Mouse (Mus musculus) heart, postnatal 0 days (tissue): Measurements from ENCODE around the gene Far2. TPM values are rescaled to one million over a fixed set of nuclear protein-coding genes. Genes with fewer than 3 reads are reported as not detected.

ENCODE experiments used
- ATAC-seq: fragments of 200-750 bp; cut with Nextera tagmentation; 2 replicates; pipeline ENCODE4 v1.8.0; 2017; ENCODE audit warnings: low read depth, moderate number of reproducible peaks, moderate library complexity; ENCODE audit not compliant: insufficient read depth
- DNase-seq: peaks from one replicate; pipeline ENCODE4 v3.0.0-alpha.2; 2016; ENCODE audit warnings: low spot score
- H3K27ac ChIP-seq: fragments of 300-500 bp; sonication (generic); 2 replicates; pipeline ENCODE4 v1.5.1; 2014; ENCODE audit warnings: low read depth, mild to moderate bottlenecking
- H3K27me3 ChIP-seq: fragments of 300-500 bp; sonication (generic); 2 replicates; pipeline ENCODE4 v1.6.1; 2014; ENCODE audit warnings: low read length, mixed read lengths; ENCODE audit not compliant: control insufficient read depth, insufficient read depth
- H3K36me3 ChIP-seq: fragments of 300-500 bp; sonication (generic); replicated peaks from 2 replicates; pipeline ENCODE4 v1.6.1; 2014; ENCODE audit warnings: low read length, mixed read lengths; ENCODE audit not compliant: control insufficient read depth, insufficient read depth
- H3K4me1 ChIP-seq: fragments of 300-500 bp; sonication (generic); 2 replicates; pipeline ENCODE4 v1.6.1; 2014; ENCODE audit warnings: antibody characterized with exemption; ENCODE audit not compliant: control insufficient read depth, insufficient read depth
- H3K4me2 ChIP-seq: fragments of 300-500 bp; sonication (generic); 2 replicates; pipeline ENCODE4 v1.6.1; 2014; ENCODE audit warnings: low read depth, mild to moderate bottlenecking, low read length, moderate library complexity
- H3K4me3 ChIP-seq: fragments of 300-500 bp; sonication (generic); 2 replicates; pipeline ENCODE4 v1.5.1; 2014; ENCODE audit warnings: low read depth, low read length
- H3K9ac ChIP-seq: fragments of 300-500 bp; sonication (generic); replicated peaks from 2 replicates; pipeline ENCODE4 v1.6.1; 2014; ENCODE audit warnings: low read depth, low read length, mixed read lengths
- H3K9me3 ChIP-seq: fragments of 300-500 bp; sonication (generic); replicated peaks from 2 replicates; pipeline ENCODE4 v1.6.1; 2016; ENCODE audit warnings: low read length; ENCODE audit not compliant: control insufficient read depth
- CTCF ChIP-seq: IDR thresholded peaks from 2 replicates; pipeline ENCODE4 v1.5.1; 2016; ENCODE audit warnings: antibody characterized with exemption, control low read depth, low read depth
- EP300 ChIP-seq: IDR thresholded peaks from 2 replicates; pipeline ENCODE4 v1.6.1; 2016; ENCODE audit warnings: antibody characterized with exemption, low read depth
- WGBS: fragments of 180-500 bp; shearing (Covaris S2); extraction: QIAGEN DNeasy Blood & Tissue Kit; methylation state at CpG from one replicate; pipeline ENCODE4 v1.1.7; 2014; 5-methylcytosine and 5-hydroxymethylcytosine counted together
- polyA plus RNA-seq: library from polyadenylated mRNA; unstranded; fragments of >200 nt; fragmentation: Nextera tagmentation; extraction: Ambion mirVana; gene quantifications from 2 replicates; pipeline ENCODE4 v1.2.1, GENCODE M21; 2015
- total RNA-seq: library from RNA; depleted of rRNA; stranded (reverse); fragments of >200 nt; gene quantifications from 2 replicates; pipeline ENCODE4 v1.2.3, GENCODE M21; 2014; ENCODE audit warnings: low replicate concordance

Far2 gene
- total and polyA plus RNA-seq, 2 experiments from 2014 or later = 0.64 TPM; not detected in 1

- Histone ChIP-seq H3K27me3 (no peaks in the 10 kb centered on the region), H3K9me3 (no peaks in the 10 kb centered on the region), H3K9ac (no peak overlapping the region), H3K27ac (no peak overlapping the region), H3K4me2 (no peak overlapping the region), H3K36me3 (peaks cover 64% of the 10 kb centered on the region), H3K4me1 (no peaks in the 10 kb centered on the region), H3K4me3 (no peak overlapping the region)
- 78% methylated on average over 6 of the region's 6 CpGs for WGBS
- TF ChIP-seq EP300 (no peak), CTCF (no peak)
- no peak for DNase-seq
- ATAC-seq = no peak
Measured at GRCm38 (mm10) chr6:148193972-148194701, 147.1 kb downstream of the Far2 start.

GRCm38 (mm10) chr6:148199177-148199576 lies 152.1 kb downstream of the Far2 start:
- TF ChIP-seq CTCF = no peak
- TF ChIP-seq EP300 = no peak
- ATAC-seq = no peak
- no peak overlapping the region for H3K4me3 ChIP-seq
- DNase-seq = no peak
- no peaks in the 10 kb centered on the region for H3K27me3 ChIP-seq
- H3K4me1 ChIP-seq = no peaks in the 10 kb centered on the region
- no peaks in the 10 kb centered on the region for H3K9me3 ChIP-seq
- no peak overlapping the region for H3K4me2 ChIP-seq
- no peak overlapping the region for H3K9ac ChIP-seq
- H3K36me3 ChIP-seq = peaks cover 69% of the 10 kb centered on the region
- WGBS = 88% methylated on average over 2 of the region's 2 CpGs
- H3K27ac ChIP-seq = no peak overlapping the region

GRCm38 (mm10) chr6:148199729-148200128 lies 152.7 kb downstream of the Far2 start:
- DNase-seq (no peak), ATAC-seq (no peak)
- TF ChIP-seq EP300 (no peak), CTCF (no peak)
- Histone ChIP-seq H3K4me2 (no peak overlapping the region), H3K4me1 (no peaks in the 10 kb centered on the region), H3K27ac (no peak overlapping the region), H3K27me3 (no peaks in the 10 kb centered on the region), H3K4me3 (no peak overlapping the region), H3K36me3 (peaks cover 65% of the 10 kb centered on the region), H3K9me3 (no peaks in the 10 kb centered on the region), H3K9ac (no peak overlapping the region)
- WGBS = 83% methylated on average over 3 of the region's 3 CpGs

- TF ChIP-seq EP300 = no peak
- TF ChIP-seq CTCF = no peak
- no peak for ATAC-seq
- WGBS = 57% methylated on average over 1 of the region's 1 CpGs
- Histone ChIP-seq H3K9me3 (no peaks in the 10 kb centered on the region), H3K4me1 (no peaks in the 10 kb centered on the region), H3K36me3 (peaks cover 41% of the 10 kb centered on the region), H3K27ac (no peak overlapping the region), H3K27me3 (no peaks in the 10 kb centered on the region), H3K9ac (no peak overlapping the region), H3K4me3 (no peak overlapping the region), H3K4me2 (no peak overlapping the region)
- DNase-seq = no peak
Measured at GRCm38 (mm10) chr6:148205134-148205533, 158.1 kb downstream of the Far2 start.

DNA sequence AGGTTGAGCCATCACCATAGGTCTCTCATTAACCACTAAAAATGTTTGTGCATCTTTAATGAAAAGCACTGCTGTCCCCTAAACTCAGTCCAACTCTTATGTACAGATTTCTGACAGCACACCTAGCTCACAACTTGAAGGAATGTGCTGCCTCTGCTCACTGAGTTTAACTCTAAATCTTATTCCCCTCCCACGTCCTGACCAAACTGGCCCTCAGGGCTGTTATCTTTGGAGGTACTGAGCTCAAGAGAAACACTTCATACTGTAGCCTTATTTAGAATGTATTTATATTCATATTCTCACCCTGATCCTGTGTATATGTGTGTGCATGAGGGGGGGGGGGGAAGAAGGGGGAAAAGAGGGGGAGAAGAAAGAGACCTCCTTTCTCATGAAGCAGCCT lies 160.5 kb downstream of the Far2 start:
- 26% methylated on average over 1 of the region's 1 CpGs for WGBS
- TF ChIP-seq CTCF = no peak
- no peak for TF ChIP-seq EP300

GRCm38 (mm10) chr6:148211391-148211876 lies 164.4 kb downstream of the Far2 start:
- peak overlapping the region; percentile 93 for H3K4me3 ChIP-seq
- peak; percentile 27 for ATAC-seq

More for the DNA sequence above, 160.5 kb downstream of the Far2 start:
- no peak overlapping the region for H3K4me2 ChIP-seq
- no peak overlapping the region for H3K9ac ChIP-seq
- H3K4me3 ChIP-seq = no peak overlapping the region
- DNase-seq = no peak
- peaks cover under 1% of the 10 kb centered on the region for H3K4me1 ChIP-seq
- peaks cover 22% of the 10 kb centered on the region for H3K36me3 ChIP-seq
- H3K27ac ChIP-seq = no peak overlapping the region
- no peaks in the 10 kb centered on the region for H3K9me3 ChIP-seq
- ATAC-seq = no peak
- no peaks in the 10 kb centered on the region for H3K27me3 ChIP-seq

More at GRCm38 (mm10) chr6:148211391-148211876, 164.4 kb downstream of the Far2 start:
- Histone ChIP-seq H3K27me3 (no peaks in the 10 kb centered on the region), H3K27ac (peak overlapping the region; percentile 86), H3K9ac (peak overlapping the region; percentile 96), H3K36me3 (peaks cover under 1% of the 10 kb centered on the region; the same call in 1 of the 2 replicates), H3K9me3 (no peaks in the 10 kb centered on the region), H3K4me1 (peaks cover 7% of the 10 kb centered on the region), H3K4me2 (peak overlapping the region; percentile 77)
- WGBS = 1% methylated on average over 51 of the region's 51 CpGs
- no peak for DNase-seq
- no peak for TF ChIP-seq CTCF
- no peak for TF ChIP-seq EP300
